Mouse (Mus musculus) neural tube, embryonic 13.5 days (tissue): ENCODE results near the gene Pex14. TPM values are rescaled to one million over a fixed set of nuclear protein-coding genes. Genes with fewer than 3 reads are reported as not detected.

Experiments
- ATAC-seq: fragments of 200-750 bp; cut with Nextera tagmentation; 2 replicates; pipeline ENCODE4 v1.8.0; 2017; ENCODE audit warnings: low read depth, mild to moderate bottlenecking, moderate TSS enrichment, moderate library complexity
- H3K27ac ChIP-seq: fragments of 300-500 bp; sonication (generic); replicated peaks from 2 replicates; pipeline ENCODE4 v1.5.1; 2015; ENCODE audit warnings: moderate library complexity, mild to moderate bottlenecking, inconsistent platforms
- H3K27me3 ChIP-seq: fragments of 300-500 bp; sonication (generic); 2 replicates; pipeline ENCODE4 v1.6.1; 2015; ENCODE audit warnings: mild to moderate bottlenecking, inconsistent platforms
- H3K36me3 ChIP-seq: fragments of 300-500 bp; sonication (generic); 2 replicates; pipeline ENCODE4 v1.6.1; 2015; ENCODE audit warnings: mild to moderate bottlenecking, inconsistent platforms
- H3K4me1 ChIP-seq: fragments of 300-500 bp; sonication (generic); replicated peaks from 2 replicates; pipeline ENCODE4 v1.6.1; 2015; ENCODE audit warnings: inconsistent platforms
- H3K4me2 ChIP-seq: fragments of 300-500 bp; sonication (generic); 2 replicates; pipeline ENCODE4 v1.6.1; 2015; ENCODE audit warnings: inconsistent platforms, mild to moderate bottlenecking, moderate library complexity
- H3K4me3 ChIP-seq: fragments of 300-500 bp; sonication (generic); 2 replicates; pipeline ENCODE4 v1.5.1; 2015; ENCODE audit warnings: mild to moderate bottlenecking, inconsistent platforms
- H3K9ac ChIP-seq: fragments of 300-500 bp; sonication (generic); 2 replicates; pipeline ENCODE4 v1.6.1; 2015; ENCODE audit warnings: moderate library complexity, mild to moderate bottlenecking, inconsistent platforms
- H3K9me3 ChIP-seq: fragments of 300-500 bp; sonication (generic); 2 replicates; pipeline ENCODE4 v1.6.1; 2016; ENCODE audit warnings: inconsistent platforms
- WGBS: fragments of 180-500 bp; shearing (Covaris S2); methylation state at CpG from one replicate; pipeline ENCODE4 v1.1.7; 2015; 5-methylcytosine and 5-hydroxymethylcytosine counted together
- polyA plus RNA-seq: library from polyadenylated mRNA; unstranded; fragments of >200 nt; fragmentation: Nextera tagmentation; extraction: Ambion mirVana; gene quantifications from 2 replicates; pipeline ENCODE4 v1.2.1, GENCODE M21; 2015

The Pex14 gene
- polyA plus RNA-seq, 1 experiment from 2014 or later: 50.5 TPM

- H3K9ac ChIP-seq: peak overlapping the region; percentile 32; the same call in 1 of the 2 replicates
- peak overlapping the region; percentile 42 for H3K4me2 ChIP-seq
- peak; percentile 34 for ATAC-seq
- H3K9me3 ChIP-seq: no peaks in the 10 kb centered on the region
- H3K27me3 ChIP-seq: peaks cover 86% of the 10 kb centered on the region
- WGBS: 4% methylated on average over 16 of the region's 16 CpGs
- H3K4me1 ChIP-seq: peaks cover 100% of the 10 kb centered on the region
- H3K36me3 ChIP-seq: no peaks in the 10 kb centered on the region
- H3K27ac ChIP-seq: peak overlapping the region; percentile 87
- peak overlapping the region; percentile 3; the same call in 1 of the 2 replicates for H3K4me3 ChIP-seq
Measured at GRCm38 (mm10) chr4:148922221-148922700, 177.4 kb downstream of the Pex14 start.

GRCm38 (mm10) chr4:148920610-148921009, 179.1 kb downstream of the Pex14 start:
- no peak for ATAC-seq
- H3K27me3 ChIP-seq: peaks cover 84% of the 10 kb centered on the region
- H3K36me3 ChIP-seq: no peaks in the 10 kb centered on the region
- H3K4me3 ChIP-seq: no peak overlapping the region
- 27% methylated on average over 11 of the region's 11 CpGs for WGBS
- peak overlapping the region; percentile 13; the same call in 1 of the 2 replicates for H3K4me2 ChIP-seq
- peak overlapping the region; percentile 45; the same call in 1 of the 2 replicates for H3K9ac ChIP-seq
- H3K9me3 ChIP-seq: no peaks in the 10 kb centered on the region
- peaks cover 100% of the 10 kb centered on the region for H3K4me1 ChIP-seq
- H3K27ac ChIP-seq: peak overlapping the region; percentile 87

- peaks cover 71% of the 10 kb centered on the region for H3K27me3 ChIP-seq
- no peak overlapping the region for H3K4me2 ChIP-seq
- H3K9ac ChIP-seq: 0 out of 2 replicates have a peak overlapping the region, but pooled peaks have one; percentile 26
- 49% methylated on average over 15 of the region's 15 CpGs for WGBS
- H3K4me3 ChIP-seq: no peak overlapping the region
- no peaks in the 10 kb centered on the region for H3K9me3 ChIP-seq
- H3K27ac ChIP-seq: peak overlapping the region; percentile 87
- H3K36me3 ChIP-seq: no peaks in the 10 kb centered on the region
- peaks cover 100% of the 10 kb centered on the region for H3K4me1 ChIP-seq
- no peak for ATAC-seq
Measured at GRCm38 (mm10) chr4:148918707-148919447, 180.8 kb downstream of the Pex14 start.

GRCm38 (mm10) chr4:148915849-148916248, 183.8 kb downstream of the Pex14 start:
- peaks cover 69% of the 10 kb centered on the region for H3K27me3 ChIP-seq
- 54% methylated on average over 15 of the region's 15 CpGs for WGBS
- H3K4me1 ChIP-seq: peaks cover 98% of the 10 kb centered on the region
- H3K36me3 ChIP-seq: no peaks in the 10 kb centered on the region
- ATAC-seq: no peak
- H3K4me2 ChIP-seq: no peak overlapping the region
- H3K9me3 ChIP-seq: no peaks in the 10 kb centered on the region
- no peak overlapping the region for H3K4me3 ChIP-seq
- peak overlapping the region; percentile 84 for H3K27ac ChIP-seq
- 0 out of 2 replicates have a peak overlapping the region, but pooled peaks have one; percentile 18 for H3K9ac ChIP-seq

GRCm38 (mm10) chr4:148914863-148915622, 184.6 kb downstream of the Pex14 start:
- Histone ChIP-seq H3K4me3 (no peak overlapping the region), H3K4me1 (peaks cover 98% of the 10 kb centered on the region), H3K27me3 (peaks cover 68% of the 10 kb centered on the region), H3K9ac (no peak overlapping the region), H3K36me3 (no peaks in the 10 kb centered on the region), H3K9me3 (no peaks in the 10 kb centered on the region), H3K4me2 (no peak overlapping the region), H3K27ac (peak overlapping the region; percentile 84)
- peak; percentile 42 for ATAC-seq
- 31% methylated on average over 10 of the region's 10 CpGs for WGBS

GRCm38 (mm10) chr4:148912826-148913590, 186.7 kb downstream of the Pex14 start:
- 0 out of 2 replicates have a peak overlapping the region, but pooled peaks have one; percentile 0 for H3K27ac ChIP-seq
- no peaks in the 10 kb centered on the region for H3K36me3 ChIP-seq
- WGBS: 60% methylated on average over 8 of the region's 8 CpGs
- H3K9ac ChIP-seq: no peak overlapping the region
- H3K27me3 ChIP-seq: peaks cover 47% of the 10 kb centered on the region
- H3K4me1 ChIP-seq: peaks cover 98% of the 10 kb centered on the region
- no peaks in the 10 kb centered on the region for H3K9me3 ChIP-seq
- H3K4me2 ChIP-seq: no peak overlapping the region
- ATAC-seq: no peak
- no peak overlapping the region for H3K4me3 ChIP-seq

- Histone ChIP-seq H3K27me3 (peaks cover 44% of the 10 kb centered on the region), H3K4me2 (no peak overlapping the region), H3K9me3 (no peaks in the 10 kb centered on the region), H3K4me1 (peaks cover 98% of the 10 kb centered on the region), H3K9ac (no peak overlapping the region), H3K27ac (0 out of 2 replicates have a peak overlapping the region, but pooled peaks have one; percentile 0), H3K36me3 (no peaks in the 10 kb centered on the region), H3K4me3 (no peak overlapping the region)
- ATAC-seq: no peak
- 59% methylated on average over 7 of the region's 7 CpGs for WGBS
Measured at GRCm38 (mm10) chr4:148912134-148912533, 187.5 kb downstream of the Pex14 start.

Other genes with a start within 250 kb of the Pex14 start
- gene Dffa, start 4.3 kb upstream of the Pex14 start, polyA plus RNA-seq: 32.8 and 35.6 TPM in 2 replicates
- not detected in 2 replicates for gene Cort, start 26.9 kb upstream of the Pex14 start, polyA plus RNA-seq
- 21.1 and 21.9 TPM in 2 replicates for gene Cenps, start 37.8 kb upstream of the Pex14 start, polyA plus RNA-seq
- 114 and 117 TPM in 2 replicates for gene Pgd, start 66.9 kb upstream of the Pex14 start, polyA plus RNA-seq
- gene Kif1b, start 207.8 kb upstream of the Pex14 start, polyA plus RNA-seq: 123 and 130 TPM in 2 replicates